Mouse (Mus musculus) heart, adult 2 months (tissue): ENCODE results near the gene Slc10a7.

Experiments
- CTCF ChIP-seq: fragments of 200-600 bp; IDR thresholded peaks from 2 replicates; pipeline ENCODE4 v1.8.1; 2022; ENCODE audit warnings: antibody characterized with exemption, mild to moderate bottlenecking, moderate library complexity
- POLR2A ChIP-seq: fragments of 200-500 bp; IDR thresholded peaks from 2 replicates; pipeline ENCODE4 v1.6.1; 2011; ENCODE audit warnings: mild to moderate bottlenecking, low read depth, low read length, control low read depth; ENCODE audit not compliant: insufficient read depth

DNA sequence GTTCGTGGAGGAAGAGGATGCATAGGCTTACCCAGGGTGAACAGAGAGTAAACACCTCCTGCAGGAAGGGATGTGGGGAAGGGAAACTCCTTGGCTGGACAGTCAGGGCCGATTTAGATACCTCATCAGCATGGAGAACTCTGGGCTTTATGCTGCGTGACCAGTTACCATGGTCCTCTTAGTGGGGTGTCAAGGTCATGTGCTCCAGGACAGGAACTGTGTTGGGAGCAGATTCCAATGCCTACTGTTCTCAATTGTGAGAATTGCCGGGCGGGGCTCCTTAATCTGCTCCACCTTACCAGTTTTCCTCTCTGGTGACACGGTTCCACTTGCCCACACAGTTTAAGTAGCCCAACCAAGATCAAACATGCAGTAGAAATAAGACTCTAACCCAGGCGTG is 213.1 kb downstream of the Slc10a7 start:
- TF ChIP-seq POLR2A (no peak), CTCF (no peak)
